Mouse (Mus musculus): Measurements from ENCODE around the gene Pla2g6. TPM values are rescaled to one million over a fixed set of nuclear protein-coding genes. Genes with fewer than 3 reads are reported as not detected.

Pla2g6 gene
- polyA plus RNA-seq, 1 experiment = 40.6 TPM

GRCm38 (mm10) chr15:79252580-79252979, 75.6 kb downstream of the Pla2g6 start:
- no peak for TF ChIP-seq EP300 (IDR thresholded peaks at IDR 0.05; ENCODE audit: insufficient read depth, low read depth, low read length)
- TF ChIP-seq POLR2A (IDR thresholded peaks at IDR 0.05; ENCODE audit: insufficient read depth, low read length) = no peak
- TF ChIP-seq CTCF (IDR thresholded peaks at IDR 0.05; ENCODE audit: low read depth, low read length) = no peak
- no peak overlapping the region for H3K27ac ChIP-seq (ENCODE audit: insufficient read depth, low read length)
- no peaks in the 10 kb centered on the region for H3K27me3 ChIP-seq (ENCODE audit: control insufficient read depth, insufficient read depth, low read length, poor library complexity, severe bottlenecking)
- no peaks in the 10 kb centered on the region for H3K9me3 ChIP-seq (replicated peaks; ENCODE audit: control insufficient read depth, insufficient read depth, low read length, poor library complexity, severe bottlenecking)
- 0 out of 2 replicates have a peak, but pooled peaks cover 2% of the 10 kb centered on the region for H3K36me3 ChIP-seq (ENCODE audit: control insufficient read depth, insufficient read depth, low read length, poor library complexity, severe bottlenecking)
- peak overlapping the region; percentile 43 for H3K4me3 ChIP-seq (ENCODE audit: low read depth, low read length)
- peak overlapping the region; percentile 31 for H3K9ac ChIP-seq (ENCODE audit: low read depth, poor library complexity, severe bottlenecking)
- peaks cover 2% of the 10 kb centered on the region for H3K4me1 ChIP-seq (ENCODE audit: control insufficient read depth, insufficient read depth, low read length)

GRCm38 (mm10) chr15:79251781-79252491, 76.3 kb downstream of the Pla2g6 start:
- Histone ChIP-seq H3K4me1 (ENCODE audit: control insufficient read depth, insufficient read depth, low read length) (peaks cover 2% of the 10 kb centered on the region), H3K9ac (ENCODE audit: low read depth, poor library complexity, severe bottlenecking) (peak overlapping the region; percentile 31), H3K4me3 (ENCODE audit: low read depth, low read length) (peak overlapping the region; percentile 43), H3K27me3 (ENCODE audit: control insufficient read depth, insufficient read depth, low read length, poor library complexity, severe bottlenecking) (no peaks in the 10 kb centered on the region), H3K27ac (ENCODE audit: insufficient read depth, low read length) (no peak overlapping the region), H3K36me3 (ENCODE audit: control insufficient read depth, insufficient read depth, low read length, poor library complexity, severe bottlenecking) (0 out of 2 replicates have a peak, but pooled peaks cover 2% of the 10 kb centered on the region), H3K9me3 (replicated peaks; ENCODE audit: control insufficient read depth, insufficient read depth, low read length, poor library complexity, severe bottlenecking) (no peaks in the 10 kb centered on the region)
- no peak for TF ChIP-seq EP300 (IDR thresholded peaks at IDR 0.05; ENCODE audit: insufficient read depth, low read depth, low read length)
- TF ChIP-seq CTCF (IDR thresholded peaks at IDR 0.05; ENCODE audit: low read depth, low read length) = peak; percentile 24

GRCm38 (mm10) chr15:79251168-79251567, 77.0 kb downstream of the Pla2g6 start:
- peaks cover 6% of the 10 kb centered on the region for H3K36me3 ChIP-seq (ENCODE audit: control insufficient read depth, insufficient read depth, low read length, poor library complexity, severe bottlenecking)
- H3K27ac ChIP-seq (ENCODE audit: insufficient read depth, low read length) = no peak overlapping the region
- H3K9ac ChIP-seq (ENCODE audit: low read depth, poor library complexity, severe bottlenecking) = no peak overlapping the region
- H3K9me3 ChIP-seq (replicated peaks; ENCODE audit: control insufficient read depth, insufficient read depth, low read length, poor library complexity, severe bottlenecking) = no peaks in the 10 kb centered on the region
- no peaks in the 10 kb centered on the region for H3K27me3 ChIP-seq (ENCODE audit: control insufficient read depth, insufficient read depth, low read length, poor library complexity, severe bottlenecking)
- no peak overlapping the region for H3K4me3 ChIP-seq (ENCODE audit: low read depth, low read length)
- TF ChIP-seq EP300 (IDR thresholded peaks at IDR 0.05; ENCODE audit: insufficient read depth, low read depth, low read length) (no peak), POLR2A (IDR thresholded peaks at IDR 0.05; ENCODE audit: insufficient read depth, low read length) (no peak), CTCF (IDR thresholded peaks at IDR 0.05; ENCODE audit: low read depth, low read length) (no peak)
- peaks cover 2% of the 10 kb centered on the region for H3K4me1 ChIP-seq (ENCODE audit: control insufficient read depth, insufficient read depth, low read length)

GRCm38 (mm10) chr15:79250236-79250635, 78.0 kb downstream of the Pla2g6 start:
- H3K4me1 ChIP-seq (ENCODE audit: control insufficient read depth, insufficient read depth, low read length) = peaks cover 2% of the 10 kb centered on the region
- no peaks in the 10 kb centered on the region for H3K9me3 ChIP-seq (replicated peaks; ENCODE audit: control insufficient read depth, insufficient read depth, low read length, poor library complexity, severe bottlenecking)
- H3K27ac ChIP-seq (ENCODE audit: insufficient read depth, low read length) = no peak overlapping the region
- H3K27me3 ChIP-seq (ENCODE audit: control insufficient read depth, insufficient read depth, low read length, poor library complexity, severe bottlenecking) = no peaks in the 10 kb centered on the region
- TF ChIP-seq EP300 (IDR thresholded peaks at IDR 0.05; ENCODE audit: insufficient read depth, low read depth, low read length) (no peak), POLR2A (IDR thresholded peaks at IDR 0.05; ENCODE audit: insufficient read depth, low read length) (no peak), CTCF (IDR thresholded peaks at IDR 0.05; ENCODE audit: low read depth, low read length) (no peak)
- no peak overlapping the region for H3K4me3 ChIP-seq (ENCODE audit: low read depth, low read length)
- H3K36me3 ChIP-seq (ENCODE audit: control insufficient read depth, insufficient read depth, low read length, poor library complexity, severe bottlenecking) = peaks cover 11% of the 10 kb centered on the region
- no peak overlapping the region for H3K9ac ChIP-seq (ENCODE audit: low read depth, poor library complexity, severe bottlenecking)

GRCm38 (mm10) chr15:79245321-79245720, 82.9 kb downstream of the Pla2g6 start:
- Histone ChIP-seq H3K4me3 (ENCODE audit: low read depth, low read length) (no peak overlapping the region), H3K27ac (ENCODE audit: insufficient read depth, low read length) (no peak overlapping the region), H3K9ac (ENCODE audit: low read depth, poor library complexity, severe bottlenecking) (no peak overlapping the region), H3K36me3 (ENCODE audit: control insufficient read depth, insufficient read depth, low read length, poor library complexity, severe bottlenecking) (peaks cover 19% of the 10 kb centered on the region), H3K9me3 (replicated peaks; ENCODE audit: control insufficient read depth, insufficient read depth, low read length, poor library complexity, severe bottlenecking) (no peaks in the 10 kb centered on the region), H3K27me3 (ENCODE audit: control insufficient read depth, insufficient read depth, low read length, poor library complexity, severe bottlenecking) (no peaks in the 10 kb centered on the region), H3K4me1 (ENCODE audit: control insufficient read depth, insufficient read depth, low read length) (peaks cover 3% of the 10 kb centered on the region)
- TF ChIP-seq POLR2A (IDR thresholded peaks at IDR 0.05; ENCODE audit: insufficient read depth, low read length) (no peak), EP300 (IDR thresholded peaks at IDR 0.05; ENCODE audit: insufficient read depth, low read depth, low read length) (no peak), CTCF (IDR thresholded peaks at IDR 0.05; ENCODE audit: low read depth, low read length) (no peak)

- TF ChIP-seq EP300 (IDR thresholded peaks at IDR 0.05; ENCODE audit: insufficient read depth, low read depth, low read length) (no peak), CTCF (IDR thresholded peaks at IDR 0.05; ENCODE audit: low read depth, low read length) (no peak), POLR2A (IDR thresholded peaks at IDR 0.05; ENCODE audit: insufficient read depth, low read length) (no peak)
Measured at GRCm38 (mm10) chr15:79244071-79244893, 83.9 kb downstream of the Pla2g6 start.

More at GRCm38 (mm10) chr15:79244071-79244893, 83.9 kb downstream of the Pla2g6 start:
- Histone ChIP-seq H3K4me1 (ENCODE audit: control insufficient read depth, insufficient read depth, low read length) (peaks cover 3% of the 10 kb centered on the region), H3K4me3 (ENCODE audit: low read depth, low read length) (no peak overlapping the region), H3K36me3 (ENCODE audit: control insufficient read depth, insufficient read depth, low read length, poor library complexity, severe bottlenecking) (peaks cover 29% of the 10 kb centered on the region), H3K27ac (ENCODE audit: insufficient read depth, low read length) (no peak overlapping the region), H3K9me3 (replicated peaks; ENCODE audit: control insufficient read depth, insufficient read depth, low read length, poor library complexity, severe bottlenecking) (no peaks in the 10 kb centered on the region), H3K9ac (ENCODE audit: low read depth, poor library complexity, severe bottlenecking) (no peak overlapping the region), H3K27me3 (ENCODE audit: control insufficient read depth, insufficient read depth, low read length, poor library complexity, severe bottlenecking) (no peaks in the 10 kb centered on the region)

Measured in ES-Bruce4 (cell line).